Mouse (Mus musculus) cerebellum, adult 18-20 months (tissue): ENCODE results near the gene Angptl8.

Source experiments
- DNase-seq, 2 experiments: peaks; one replicate each; pipeline ENCODE4 v3.0.0; 2021

The Angptl8 gene

GRCm38 (mm10) chr9:21816716-21817305 is 18.5 kb upstream of the Angptl8 start:
- DNase-seq, result no peak

- no peak for DNase-seq
Measured at GRCm38 (mm10) chr9:21818125-21818524, 17.2 kb upstream of the Angptl8 start.

GRCm38 (mm10) chr9:21818561-21818960 is 16.7 kb upstream of the Angptl8 start:
- DNase-seq, result no peak

GRCm38 (mm10) chr9:21819181-21819729 is 16.1 kb upstream of the Angptl8 start:
- DNase-seq, result peak; percentile 63 to 72

- no peak for DNase-seq
Measured at GRCm38 (mm10) chr9:21820183-21820582, 15.1 kb upstream of the Angptl8 start.

GRCm38 (mm10) chr9:21822686-21823085 is 12.6 kb upstream of the Angptl8 start:
- DNase-seq, result no peak

- no peak for DNase-seq
Measured at GRCm38 (mm10) chr9:21823957-21824356, 11.4 kb upstream of the Angptl8 start.

- DNase-seq, result no peak
Measured at GRCm38 (mm10) chr9:21824366-21824765, 10.9 kb upstream of the Angptl8 start.

GRCm38 (mm10) chr9:21829834-21830460 is 5.4 kb upstream of the Angptl8 start:
- DNase-seq, result no peak

GRCm38 (mm10) chr9:21830461-21830850 is 4.9 kb upstream of the Angptl8 start:
- DNase-seq, result no peak

GRCm38 (mm10) chr9:21830936-21831335 is 4.4 kb upstream of the Angptl8 start:
- DNase-seq, result no peak

- DNase-seq, result no peak
Measured at GRCm38 (mm10) chr9:21831558-21832240, 3.6 kb upstream of the Angptl8 start.

GRCm38 (mm10) chr9:21837690-21838089 is 2.4 kb downstream of the Angptl8 start:
- DNase-seq, result no peak

- DNase-seq, result peak in 1 of 2 experiments; percentile 55
Measured at GRCm38 (mm10) chr9:21840115-21840787, 4.9 kb downstream of the Angptl8 start.

GRCm38 (mm10) chr9:21841340-21841739 is 6.0 kb downstream of the Angptl8 start:
- DNase-seq, result no peak

- no peak for DNase-seq
Measured at GRCm38 (mm10) chr9:21842391-21842790, 7.1 kb downstream of the Angptl8 start.

- no peak for DNase-seq
Measured at GRCm38 (mm10) chr9:21843086-21843485, 7.8 kb downstream of the Angptl8 start.

GRCm38 (mm10) chr9:21845381-21846080 is 10.2 kb downstream of the Angptl8 start:
- DNase-seq, result no peak

- no peak for DNase-seq
Measured at GRCm38 (mm10) chr9:21846755-21847341, 11.5 kb downstream of the Angptl8 start.

- DNase-seq, result no peak
Measured at GRCm38 (mm10) chr9:21847425-21847824, 12.1 kb downstream of the Angptl8 start.

GRCm38 (mm10) chr9:21847926-21848325 is 12.6 kb downstream of the Angptl8 start:
- no peak for DNase-seq
